Mouse (Mus musculus): ENCODE data around the gene 1700029J07Rik. TPM values are rescaled to one million over a fixed set of nuclear protein-coding genes. Genes with fewer than 3 reads are reported as not detected.

Gene 1700029J07Rik
- 4.0 and 4.8 TPM in 2 replicates for polyA plus RNA-seq (2015; fragmentation: Nextera tagmentation; extraction: Ambion mirVana)

GRCm38 (mm10) chr8:45975126-45975836 is at the start of gene 1700029J07Rik, which contains the start of gene Ufsp2:
Gene 1700029J07Rik (minus strand): TSS chr8:45975252.
Gene Ufsp2 (plus strand): TSS chr8:45975528.
- peaks cover 6% of the 10 kb centered on the region; the same call in 1 of the 2 replicates for H3K9me3 ChIP-seq
- WGBS = under 1% methylated on average over 57 of the region's 57 CpGs
- H3K36me3 ChIP-seq = peaks cover 10% of the 10 kb centered on the region; the same call in 1 of the 2 replicates
- peak; percentile 99 for ATAC-seq
- H3K4me2 ChIP-seq (replicated peaks) = peak within 1 kb of the TSS; percentile 72
- H3K4me1 ChIP-seq (replicated peaks) = peaks cover 16% of the 10 kb centered on the region
- peak within 1 kb of the TSS; percentile 82 for H3K27ac ChIP-seq
- H3K4me3 ChIP-seq (replicated peaks) = peak within 1 kb of the TSS; percentile 62
- no peaks in the 10 kb centered on the region for H3K27me3 ChIP-seq
- H3K9ac ChIP-seq (replicated peaks) = peak within 1 kb of the TSS; percentile 71

- no peaks in the 10 kb centered on the region for H3K4me1 ChIP-seq (replicated peaks)
- ATAC-seq = no peak
- 0 out of 2 replicates have a peak, but pooled peaks cover 3% of the 10 kb centered on the region for H3K36me3 ChIP-seq
- WGBS = 63% methylated on average over 4 of the region's 4 CpGs
- H3K9ac ChIP-seq (replicated peaks) = no peak overlapping the region
- no peak overlapping the region for H3K4me3 ChIP-seq (replicated peaks)
- H3K4me2 ChIP-seq (replicated peaks) = no peak overlapping the region
- H3K9me3 ChIP-seq = no peaks in the 10 kb centered on the region
- H3K27me3 ChIP-seq = no peaks in the 10 kb centered on the region
- H3K27ac ChIP-seq = no peak overlapping the region
These were observed 49.3 kb upstream of the 1700029J07Rik start for GRCm38 (mm10) chr8:46024392-46024791.

GRCm38 (mm10) chr8:46022758-46023157 is 47.7 kb upstream of the 1700029J07Rik start:
- no peak overlapping the region for H3K9ac ChIP-seq (replicated peaks)
- ATAC-seq = no peak
- no peaks in the 10 kb centered on the region for H3K4me1 ChIP-seq (replicated peaks)
- H3K4me3 ChIP-seq (replicated peaks) = no peak overlapping the region
- WGBS = 95% methylated on average over 9 of the region's 9 CpGs
- H3K27me3 ChIP-seq = no peaks in the 10 kb centered on the region
- no peak overlapping the region for H3K27ac ChIP-seq
- 0 out of 2 replicates have a peak, but pooled peaks cover 3% of the 10 kb centered on the region for H3K36me3 ChIP-seq
- H3K4me2 ChIP-seq (replicated peaks) = no peak overlapping the region
- no peaks in the 10 kb centered on the region for H3K9me3 ChIP-seq

DNA sequence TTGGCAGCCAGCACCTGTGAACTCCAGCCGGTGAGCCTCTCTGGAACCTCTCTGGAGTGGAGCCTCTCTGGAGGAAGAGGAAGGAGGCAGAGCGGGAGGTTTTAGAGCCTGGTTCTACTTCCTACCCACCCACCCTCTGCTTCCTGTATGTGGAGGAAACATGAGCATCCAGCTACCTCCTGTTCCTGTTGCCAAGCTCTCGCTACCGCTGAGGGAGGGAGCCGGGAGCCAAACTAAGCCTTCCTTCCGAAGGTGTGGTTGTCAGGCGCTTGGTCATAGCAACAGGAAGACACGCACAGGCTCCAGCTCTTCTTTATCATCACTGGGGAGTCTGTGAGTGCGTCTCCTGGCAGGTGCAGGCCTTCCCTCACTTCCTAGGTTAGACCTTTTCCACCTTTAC is 47.2 kb upstream of the 1700029J07Rik start:
- ATAC-seq = no peak

GRCm38 (mm10) chr8:46010746-46011680 is 36.0 kb upstream of the 1700029J07Rik start:
- H3K27ac ChIP-seq = no peak overlapping the region
- no peaks in the 10 kb centered on the region for H3K36me3 ChIP-seq
- H3K9me3 ChIP-seq = no peaks in the 10 kb centered on the region
- 15% methylated on average over 17 of the region's 17 CpGs for WGBS
- peak overlapping the region; percentile 45 for H3K4me2 ChIP-seq (replicated peaks)
- H3K9ac ChIP-seq (replicated peaks) = no peak overlapping the region
- H3K4me1 ChIP-seq (replicated peaks) = peaks cover 12% of the 10 kb centered on the region
- no peaks in the 10 kb centered on the region for H3K27me3 ChIP-seq
- 0 out of 2 replicates have a peak overlapping the region, but pooled peaks have one; percentile 14 for H3K4me3 ChIP-seq (replicated peaks)
- peak; percentile 60 for ATAC-seq

More for the DNA sequence above, 47.2 kb upstream of the 1700029J07Rik start:
- Histone ChIP-seq H3K27me3 (no peaks in the 10 kb centered on the region), H3K4me2 (replicated peaks) (no peak overlapping the region), H3K9ac (replicated peaks) (no peak overlapping the region), H3K27ac (no peak overlapping the region), H3K9me3 (no peaks in the 10 kb centered on the region), H3K4me3 (replicated peaks) (no peak overlapping the region), H3K36me3 (0 out of 2 replicates have a peak, but pooled peaks cover 3% of the 10 kb centered on the region), H3K4me1 (replicated peaks) (no peaks in the 10 kb centered on the region)
- WGBS = 91% methylated on average over 9 of the region's 9 CpGs

GRCm38 (mm10) chr8:46010306-46010705 is 35.3 kb upstream of the 1700029J07Rik start:
- Histone ChIP-seq H3K36me3 (no peaks in the 10 kb centered on the region), H3K9me3 (no peaks in the 10 kb centered on the region), H3K4me3 (replicated peaks) (0 out of 2 replicates have a peak overlapping the region, but pooled peaks have one; percentile 14), H3K9ac (replicated peaks) (no peak overlapping the region), H3K4me1 (replicated peaks) (peaks cover 12% of the 10 kb centered on the region), H3K4me2 (replicated peaks) (peak overlapping the region; percentile 45), H3K27me3 (no peaks in the 10 kb centered on the region), H3K27ac (no peak overlapping the region)
- WGBS = 34% methylated on average over 2 of the region's 2 CpGs
- peak; percentile 27; the same call in 1 of the 2 replicates for ATAC-seq

DNA sequence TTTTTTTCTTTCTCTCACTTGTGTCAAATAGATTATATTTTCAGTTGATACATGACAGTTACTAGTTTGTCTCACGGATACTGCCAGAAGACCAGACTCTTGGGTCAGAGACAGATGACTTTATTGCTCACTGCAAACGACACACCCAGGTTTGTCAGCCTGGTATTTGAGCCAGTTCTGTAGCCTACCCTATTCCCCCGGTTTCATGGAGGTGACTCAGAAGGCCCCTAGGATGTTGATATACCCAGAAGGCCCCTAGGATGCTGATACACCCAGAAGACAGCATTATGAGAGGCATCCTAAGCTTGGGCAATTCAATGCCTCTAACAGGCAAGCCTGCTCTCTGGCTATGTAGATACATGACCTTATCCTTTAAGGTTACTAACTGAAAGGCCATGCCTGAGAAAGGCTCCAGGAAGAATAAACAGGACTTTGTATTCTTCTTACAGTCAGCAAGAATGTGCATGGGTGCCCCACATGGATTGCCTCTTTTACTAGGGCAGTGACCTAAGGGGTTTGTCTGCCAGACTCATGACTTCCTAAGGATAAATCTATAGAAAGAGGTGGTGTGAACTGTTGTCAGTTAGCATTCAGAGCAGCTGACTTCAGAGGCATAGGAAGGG is 32.1 kb upstream of the 1700029J07Rik start:
- no peak overlapping the region for H3K4me2 ChIP-seq (replicated peaks)
- H3K36me3 ChIP-seq = no peaks in the 10 kb centered on the region
- no peak overlapping the region for H3K27ac ChIP-seq
- H3K27me3 ChIP-seq = no peaks in the 10 kb centered on the region
- H3K4me1 ChIP-seq (replicated peaks) = peaks cover 12% of the 10 kb centered on the region
- 84% methylated on average over 3 of the region's 3 CpGs for WGBS
- H3K4me3 ChIP-seq (replicated peaks) = no peak overlapping the region
- ATAC-seq = no peak
- no peaks in the 10 kb centered on the region for H3K9me3 ChIP-seq
- H3K9ac ChIP-seq (replicated peaks) = no peak overlapping the region

DNA sequence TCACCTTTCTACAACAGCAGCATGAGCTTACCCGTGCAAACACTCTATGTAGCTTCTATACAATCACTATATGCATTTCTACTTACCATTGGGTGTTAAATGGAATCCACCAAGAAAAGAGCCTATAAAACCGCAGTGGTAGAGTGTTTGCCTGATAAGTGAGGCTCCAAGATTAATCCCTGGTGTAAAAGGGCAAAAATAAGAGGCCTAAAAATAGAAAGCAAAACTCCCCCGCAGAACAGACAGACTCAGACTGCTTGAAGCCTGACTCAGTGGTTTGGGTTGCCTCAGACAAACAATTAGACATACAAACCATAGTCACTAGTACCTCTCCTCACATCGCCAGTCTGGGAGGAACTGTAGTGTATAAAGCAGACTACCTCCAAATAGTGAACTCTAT is 30.5 kb upstream of the 1700029J07Rik start, which contains the start of gene Ankrd37:
Gene Ankrd37, minus strand, starts transcription at position 112 of the 400 bp plus-strand sequence.
- Histone ChIP-seq H3K27me3 (no peaks in the 10 kb centered on the region), H3K9me3 (no peaks in the 10 kb centered on the region), H3K4me2 (replicated peaks) (no peak within 1 kb of the TSS), H3K9ac (replicated peaks) (no peak within 1 kb of the TSS), H3K27ac (no peak within 1 kb of the TSS), H3K4me1 (replicated peaks) (peaks cover 4% of the 10 kb centered on the region), H3K4me3 (replicated peaks) (no peak within 1 kb of the TSS), H3K36me3 (no peaks in the 10 kb centered on the region)
- WGBS = 77% methylated on average over 4 of the region's 4 CpGs
- ATAC-seq = no peak

- Histone ChIP-seq H3K4me2 (replicated peaks) (peak overlapping the region; percentile 81), H3K9me3 (no peaks in the 10 kb centered on the region), H3K27me3 (no peaks in the 10 kb centered on the region), H3K36me3 (peaks cover 21% of the 10 kb centered on the region), H3K4me3 (replicated peaks) (peak overlapping the region; percentile 58), H3K9ac (replicated peaks) (peak overlapping the region; percentile 92), H3K4me1 (replicated peaks) (peaks cover 20% of the 10 kb centered on the region), H3K27ac (peak overlapping the region; percentile 100)
- peak; percentile 100 for ATAC-seq
- WGBS = 4% methylated on average over 55 of the region's 55 CpGs
These were observed 25.0 kb upstream of the 1700029J07Rik start for GRCm38 (mm10) chr8:45999784-46000705.

- H3K9me3 ChIP-seq = no peaks in the 10 kb centered on the region
- WGBS = 3% methylated on average over 22 of the region's 22 CpGs
- peaks cover 21% of the 10 kb centered on the region for H3K36me3 ChIP-seq
- H3K9ac ChIP-seq (replicated peaks) = peak within 1 kb of the TSS; percentile 92
- peak within 1 kb of the TSS; percentile 100 for H3K27ac ChIP-seq
- ATAC-seq = no peak
- H3K4me1 ChIP-seq (replicated peaks) = peaks cover 20% of the 10 kb centered on the region
- H3K4me3 ChIP-seq (replicated peaks) = peak within 1 kb of the TSS; percentile 58
- peak within 1 kb of the TSS; percentile 81 for H3K4me2 ChIP-seq (replicated peaks)
- H3K27me3 ChIP-seq = no peaks in the 10 kb centered on the region
These were observed 24.2 kb upstream of the 1700029J07Rik start, which contains the start of gene Lrp2bp for GRCm38 (mm10) chr8:45999138-45999783. Gene Lrp2bp (plus strand): TSS chr8:45999303.
